Mouse (Mus musculus) limb, embryonic 14.5 days (tissue): ENCODE measurements around the gene Tspyl1. TPM values are rescaled to one million over a fixed set of nuclear protein-coding genes. Genes with fewer than 3 reads are reported as not detected.

Experiments used
- ATAC-seq: fragments of 200-750 bp; cut with Nextera tagmentation; 2 replicates; pipeline ENCODE4 v1.8.0; 2017; ENCODE audit warnings: low read depth, moderate number of reproducible peaks, moderate TSS enrichment; ENCODE audit not compliant: low FRiP score
- DNase-seq: peaks from one replicate; pipeline ENCODE4 v3.0.0-alpha.2; 2015; ENCODE audit warnings: low spot score
- H3K27ac ChIP-seq: fragments of 300-500 bp; sonication (generic); replicated peaks from 2 replicates; pipeline ENCODE4 v1.5.1; 2014; ENCODE audit warnings: low read depth, mild to moderate bottlenecking, low read length, moderate library complexity, mixed read lengths
- H3K27me3 ChIP-seq: fragments of 300-500 bp; sonication (generic); 2 replicates; pipeline ENCODE4 v1.6.1; 2014; ENCODE audit warnings: low read length, mixed read lengths; ENCODE audit not compliant: control insufficient read depth, insufficient read depth
- H3K36me3 ChIP-seq: fragments of 300-500 bp; sonication (generic); 2 replicates; pipeline ENCODE4 v1.6.1; 2014; ENCODE audit warnings: mild to moderate bottlenecking, low read length, moderate library complexity, mixed read lengths; ENCODE audit not compliant: control insufficient read depth, insufficient read depth
- H3K4me1 ChIP-seq: fragments of 300-500 bp; sonication (generic); 2 replicates; pipeline ENCODE4 v1.6.1; 2014; ENCODE audit warnings: antibody characterized with exemption, low read length, mixed read lengths; ENCODE audit not compliant: control insufficient read depth, insufficient read depth
- H3K4me2 ChIP-seq: fragments of 300-500 bp; sonication (generic); replicated peaks from 2 replicates; pipeline ENCODE4 v1.6.1; 2014; ENCODE audit warnings: low read depth, mild to moderate bottlenecking, low read length, moderate library complexity; ENCODE audit not compliant: severe bottlenecking
- H3K4me3 ChIP-seq: fragments of 300-500 bp; sonication (generic); replicated peaks from 2 replicates; pipeline ENCODE4 v1.5.1; 2014; ENCODE audit warnings: low read length
- H3K9ac ChIP-seq: fragments of 300-500 bp; sonication (generic); 2 replicates; pipeline ENCODE4 v1.6.1; 2014; ENCODE audit warnings: mild to moderate bottlenecking, low read depth, low read length, moderate library complexity; ENCODE audit not compliant: severe bottlenecking
- H3K9me3 ChIP-seq: fragments of 300-500 bp; sonication (generic); 2 replicates; pipeline ENCODE4 v1.6.1; 2016; ENCODE audit warnings: low read length; ENCODE audit not compliant: control insufficient read depth
- POLR2A ChIP-seq: fragments of 200-500 bp; IDR thresholded peaks from 2 replicates; pipeline ENCODE4 v1.8.0; 2012; ENCODE audit warnings: inconsistent platforms, mild to moderate bottlenecking, moderate library complexity, borderline replicate concordance; ENCODE audit not compliant: insufficient read depth, insufficient read length; ENCODE audit errors: extremely low read depth
- WGBS: fragments of 180-500 bp; shearing (Covaris S2); extraction: QIAGEN DNeasy Blood & Tissue Kit; methylation state at CpG from one replicate; pipeline ENCODE4 v1.1.7; 2014; 5-methylcytosine and 5-hydroxymethylcytosine counted together
- polyA plus RNA-seq, 2 experiments: library from polyadenylated mRNA; depleted of rRNA in 1 of 2; stranded (reverse) in 1 of 2; unstranded in 1 of 2; fragments of >200 nt; fragmentation: Nextera tagmentation in 1 of 2; extraction: Ambion mirVana in 1 of 2; gene quantifications; 2 replicates each; pipeline versions ENCODE4 v1.2.1 to v1.2.3; 2012 to 2014

Tspyl1 gene
- polyA plus RNA-seq, 2 experiments = 39.6 to 44.4 TPM

DNA sequence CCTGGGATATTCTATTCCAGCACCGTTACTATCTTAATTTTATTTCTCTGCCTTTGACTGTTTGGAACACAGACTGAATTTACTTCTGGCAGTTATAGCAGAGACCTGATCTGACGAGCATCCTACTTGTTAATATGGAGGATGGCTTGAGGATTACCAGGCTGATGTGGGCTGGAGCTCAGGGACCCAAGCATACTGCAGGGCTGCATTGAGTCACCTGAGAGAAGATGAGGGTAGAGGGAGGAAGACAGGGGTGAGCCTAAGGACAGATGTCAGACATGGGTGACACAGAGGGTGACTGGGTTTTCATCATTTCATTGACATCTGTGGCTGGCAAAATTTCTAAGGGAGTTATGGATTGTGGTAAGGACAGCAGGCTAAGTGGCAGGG is 35.2 kb downstream of the Tspyl1 start:
- H3K9me3 ChIP-seq = no peaks in the 10 kb centered on the region
- no peak for ATAC-seq
- H3K4me2 ChIP-seq = no peak overlapping the region
- H3K4me3 ChIP-seq = no peak overlapping the region
- 34% methylated on average over 2 of the region's 2 CpGs for WGBS
- peaks cover 3% of the 10 kb centered on the region for H3K36me3 ChIP-seq
- TF ChIP-seq POLR2A = no peak
- DNase-seq = no peak
- no peak overlapping the region for H3K27ac ChIP-seq
- H3K9ac ChIP-seq = no peak overlapping the region
- peaks cover 4% of the 10 kb centered on the region for H3K4me1 ChIP-seq
- no peaks in the 10 kb centered on the region for H3K27me3 ChIP-seq

DNA sequence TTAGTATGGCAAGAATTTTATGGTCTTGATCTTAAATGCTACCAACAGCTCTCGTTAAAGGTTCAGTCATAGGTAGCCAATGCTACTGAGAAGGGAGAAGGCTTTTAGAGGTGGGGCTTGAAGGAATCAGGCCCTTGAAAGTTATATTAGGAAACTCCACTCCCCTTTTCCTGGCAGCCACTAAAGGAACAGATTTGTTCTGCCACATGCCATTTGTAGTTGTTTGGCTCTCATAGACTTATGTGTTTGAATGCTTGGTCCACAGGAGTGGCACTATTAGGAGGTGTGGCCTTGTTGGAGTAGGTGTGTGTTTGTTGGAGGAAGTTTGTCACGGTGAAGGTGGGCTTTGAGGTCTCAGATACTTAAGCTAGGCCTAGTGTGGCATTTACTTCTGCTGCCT is 38.8 kb downstream of the Tspyl1 start:
- Histone ChIP-seq H3K4me1 (peaks cover 4% of the 10 kb centered on the region), H3K9ac (no peak overlapping the region), H3K36me3 (peaks cover 3% of the 10 kb centered on the region), H3K4me3 (no peak overlapping the region), H3K9me3 (no peaks in the 10 kb centered on the region), H3K4me2 (no peak overlapping the region), H3K27me3 (no peaks in the 10 kb centered on the region), H3K27ac (no peak overlapping the region)
- TF ChIP-seq POLR2A = no peak
- 62% methylated on average over 2 of the region's 2 CpGs for whole genome bisulfite sequencing
- ATAC-seq (no peak), DNase-seq (no peak)

DNA sequence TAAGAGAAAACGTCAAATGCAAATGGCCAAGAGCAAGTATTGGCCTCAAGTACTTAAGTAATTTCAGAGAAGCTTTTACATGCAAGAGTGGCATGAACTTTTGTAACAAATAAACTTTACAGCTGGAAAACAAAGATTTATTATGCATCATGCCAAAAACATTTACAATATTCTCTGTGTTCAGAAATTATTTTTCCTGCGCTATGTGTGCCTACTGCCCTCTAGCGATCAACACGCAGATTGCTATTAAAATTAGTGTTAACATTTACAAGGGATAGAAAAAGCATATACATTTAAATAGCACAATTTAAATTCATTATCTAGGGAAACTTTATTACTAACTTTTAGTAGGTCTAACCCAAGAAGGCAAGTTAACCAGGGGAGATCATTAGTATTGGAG is 44.7 kb downstream of the Tspyl1 start:
- Histone ChIP-seq H3K9me3 (no peaks in the 10 kb centered on the region), H3K4me1 (no peaks in the 10 kb centered on the region), H3K27me3 (no peaks in the 10 kb centered on the region), H3K27ac (no peak overlapping the region), H3K4me3 (no peak overlapping the region), H3K9ac (no peak overlapping the region), H3K4me2 (no peak overlapping the region), H3K36me3 (peaks cover 3% of the 10 kb centered on the region; the same call in 1 of the 2 replicates)
- DNase-seq (peak; percentile 29), ATAC-seq (no peak)
- 16% methylated on average over 4 of the region's 4 CpGs for WGBS
- no peak for TF ChIP-seq POLR2A

DNA sequence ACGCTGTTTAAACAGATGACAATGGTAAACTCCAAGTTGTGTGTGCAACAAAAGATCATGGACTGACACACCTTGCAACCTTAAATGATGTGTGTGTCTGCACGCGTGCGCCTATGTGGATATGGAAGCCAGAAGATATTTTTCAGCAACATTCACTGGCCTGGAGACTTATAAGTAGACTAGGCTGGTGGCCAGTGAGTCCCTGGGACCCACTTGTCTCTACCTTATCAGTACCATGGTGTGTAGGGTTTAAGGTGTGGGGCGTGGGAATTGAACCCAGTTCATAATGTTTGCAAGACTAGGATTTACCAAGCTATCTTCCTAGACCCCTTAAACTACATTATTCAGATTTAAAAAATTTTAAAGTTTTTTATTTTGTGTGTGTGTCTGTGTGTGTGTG is 45.2 kb downstream of the Tspyl1 start:
- Histone ChIP-seq H3K4me2 (no peak overlapping the region), H3K9me3 (no peaks in the 10 kb centered on the region), H3K4me3 (no peak overlapping the region), H3K27me3 (no peaks in the 10 kb centered on the region), H3K9ac (no peak overlapping the region), H3K36me3 (no peaks in the 10 kb centered on the region; the same call in 1 of the 2 replicates), H3K27ac (no peak overlapping the region), H3K4me1 (no peaks in the 10 kb centered on the region)
- ATAC-seq (no peak), DNase-seq (no peak)
- WGBS = 62% methylated on average over 5 of the region's 5 CpGs
- TF ChIP-seq POLR2A = no peak

DNA sequence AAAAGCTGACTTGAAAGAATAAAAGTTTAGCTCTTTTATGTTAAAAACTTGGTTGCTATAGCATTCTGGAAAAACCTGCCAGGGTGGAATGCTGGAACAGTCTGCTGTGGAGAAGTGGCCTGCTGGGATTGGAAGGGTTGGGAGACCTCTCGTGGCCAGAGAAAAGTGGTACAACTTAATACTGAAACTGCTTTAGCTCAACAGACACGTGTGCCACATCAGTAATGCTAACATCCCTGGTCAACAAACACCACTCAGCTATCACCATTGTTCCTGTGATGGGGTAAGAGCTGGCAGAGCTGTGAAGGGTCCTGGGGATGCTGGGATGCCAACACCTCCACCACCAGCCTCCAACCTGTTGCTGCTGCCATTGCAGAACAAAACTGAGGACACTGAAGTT is 46.3 kb downstream of the Tspyl1 start:
- no peaks in the 10 kb centered on the region for H3K27me3 ChIP-seq
- 0% methylated on average over 2 of the region's 2 CpGs for WGBS
- no peaks in the 10 kb centered on the region for H3K4me1 ChIP-seq
- no peaks in the 10 kb centered on the region; the same call in 1 of the 2 replicates for H3K36me3 ChIP-seq
- H3K9ac ChIP-seq = no peak overlapping the region
- peak; percentile 70; the same call in 1 of the 2 replicates for ATAC-seq
- no peaks in the 10 kb centered on the region for H3K9me3 ChIP-seq
- H3K4me3 ChIP-seq = no peak overlapping the region
- TF ChIP-seq POLR2A = no peak
- H3K4me2 ChIP-seq = no peak overlapping the region
- no peak overlapping the region for H3K27ac ChIP-seq
- DNase-seq = peak; percentile 78

Other genes starting within 250 kb of the Tspyl1 start
- gene Trappc3l, start 244.6 kb upstream of the Tspyl1 start, polyA plus RNA-seq (2012; rRNA removed) = not detected in 2 replicates
- gene Trappc3l, start 244.6 kb upstream of the Tspyl1 start, polyA plus RNA-seq (2014; fragmentation: Nextera tagmentation; extraction: Ambion mirVana) = not detected in 2 replicates
- gene Calhm4, start 237.9 kb upstream of the Tspyl1 start, polyA plus RNA-seq (2012; rRNA removed) = not detected in 2 replicates
- gene Calhm4, start 237.9 kb upstream of the Tspyl1 start, polyA plus RNA-seq (2014; fragmentation: Nextera tagmentation; extraction: Ambion mirVana) = not detected in 2 replicates
- 0.27 and 0.29 TPM in 2 replicates for gene Calhm5, start 185.7 kb upstream of the Tspyl1 start, polyA plus RNA-seq (2012; rRNA removed)
- 0.51 and 0.54 TPM in 2 replicates for gene Calhm5, start 185.7 kb upstream of the Tspyl1 start, polyA plus RNA-seq (2014; fragmentation: Nextera tagmentation; extraction: Ambion mirVana)
- gene Calhm6, start 154.2 kb upstream of the Tspyl1 start, polyA plus RNA-seq (2012; rRNA removed) = 1.2 and 1.7 TPM in 2 replicates
- gene Calhm6, start 154.2 kb upstream of the Tspyl1 start, polyA plus RNA-seq (2014; fragmentation: Nextera tagmentation; extraction: Ambion mirVana) = 0.96 and 1.5 TPM in 2 replicates
- 30.8 and 38.8 TPM in 2 replicates for gene Dse, start 74.5 kb upstream of the Tspyl1 start, polyA plus RNA-seq (2012; rRNA removed)
- gene Dse, start 74.5 kb upstream of the Tspyl1 start, polyA plus RNA-seq (2014; fragmentation: Nextera tagmentation; extraction: Ambion mirVana) = 49.8 and 50.6 TPM in 2 replicates
- 13.4 and 13.8 TPM in 2 replicates for gene Tspyl4, start 15.3 kb downstream of the Tspyl1 start, polyA plus RNA-seq (2012; rRNA removed)
- 7.5 and 11.6 TPM in 2 replicates for gene Tspyl4, start 15.3 kb downstream of the Tspyl1 start, polyA plus RNA-seq (2014; fragmentation: Nextera tagmentation; extraction: Ambion mirVana)
- 165 and 175 TPM in 2 replicates for gene Col10a1, start 107.8 kb downstream of the Tspyl1 start, polyA plus RNA-seq (2012; rRNA removed)
- 15.7 and 17.6 TPM in 2 replicates for gene Col10a1, start 107.8 kb downstream of the Tspyl1 start, polyA plus RNA-seq (2014; fragmentation: Nextera tagmentation; extraction: Ambion mirVana)
- gene Nt5dc1, start 136.4 kb downstream of the Tspyl1 start, polyA plus RNA-seq (2012; rRNA removed) = 5.5 and 6.0 TPM in 2 replicates
- gene Nt5dc1, start 136.4 kb downstream of the Tspyl1 start, polyA plus RNA-seq (2014; fragmentation: Nextera tagmentation; extraction: Ambion mirVana) = 11.1 and 11.5 TPM in 2 replicates
- 2.9 and 3.6 TPM in 2 replicates for gene Frk, start 201.2 kb downstream of the Tspyl1 start, polyA plus RNA-seq (2012; rRNA removed)
- gene Frk, start 201.2 kb downstream of the Tspyl1 start, polyA plus RNA-seq (2014; fragmentation: Nextera tagmentation; extraction: Ambion mirVana) = 7.4 and 10.9 TPM in 2 replicates